Mouse (Mus musculus): ENCODE measurements around the gene Ptgfrn.

DNA sequence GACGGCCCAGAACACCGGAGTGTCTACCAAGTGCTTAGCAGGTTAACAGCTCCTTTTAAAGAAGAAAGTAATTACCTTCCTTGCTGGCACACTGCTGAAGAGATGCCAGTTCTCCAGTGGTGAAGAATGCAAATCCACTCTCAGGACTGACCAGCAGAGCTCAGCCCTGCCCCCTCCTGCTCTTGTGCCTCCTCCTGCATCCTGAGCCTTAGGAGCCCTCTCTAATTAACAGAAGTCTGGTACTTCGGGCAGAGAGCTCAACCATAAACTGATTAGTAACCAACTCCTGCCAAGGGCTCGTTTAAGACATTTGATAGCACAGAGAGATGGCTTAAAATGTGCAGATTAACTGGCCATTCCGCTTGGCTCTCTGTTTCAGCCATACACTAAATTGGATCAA is 41.4 kb downstream of the Ptgfrn start:
- TF ChIP-seq ZC3H11A (IDR thresholded peaks at IDR 0.05; ENCODE audit: borderline replicate concordance, low read depth, low read length) (no peak), MAFK (IDR thresholded peaks at IDR 0.05; ENCODE audit: insufficient read depth, low read depth, low read length) (no peak), CHD2 (IDR thresholded peaks at IDR 0.05; ENCODE audit: low read depth, low read length) (no peak)

Data from ES-E14 (cell line).